Mouse (Mus musculus): Measurements from ENCODE around the gene Gm49388.

DNA sequence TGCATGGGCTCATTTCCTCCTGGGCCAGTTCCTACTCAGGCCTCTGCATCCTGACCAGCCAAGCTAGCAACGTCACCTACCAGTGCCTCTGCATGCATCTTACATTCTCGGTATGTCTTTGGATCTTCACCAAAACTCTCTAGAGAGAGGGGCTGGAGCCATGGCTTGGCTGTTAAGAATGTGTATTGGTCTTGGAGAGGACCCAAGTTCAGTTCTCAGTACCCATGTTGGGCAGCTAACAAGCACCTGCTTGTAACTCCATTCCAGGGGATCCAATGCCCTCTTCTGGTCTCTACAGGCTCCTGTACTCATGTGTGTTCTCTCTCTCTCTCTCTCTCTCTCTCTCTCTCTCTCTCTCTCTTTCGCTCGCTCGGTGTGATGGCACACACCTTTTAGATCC lies 32.4 kb downstream of the Gm49388 start:
- no peak for TF ChIP-seq CTCF (IDR thresholded peaks at IDR 0.05; ENCODE audit: borderline replicate concordance, insufficient read depth, low read length)
- no peak for TF ChIP-seq POLR2A (IDR thresholded peaks at IDR 0.05; ENCODE audit: low read depth, low read length)

Data from embryonic fibroblast, embryonic 13.5 days (primary cell).